Mouse (Mus musculus): Measurements from ENCODE around the gene Peg10. TPM values are rescaled to one million over a fixed set of nuclear protein-coding genes. Genes with fewer than 3 reads are reported as not detected.

Gene Peg10
- not detected for polyA plus RNA-seq (2017; shearing (Covaris generic))

DNA sequence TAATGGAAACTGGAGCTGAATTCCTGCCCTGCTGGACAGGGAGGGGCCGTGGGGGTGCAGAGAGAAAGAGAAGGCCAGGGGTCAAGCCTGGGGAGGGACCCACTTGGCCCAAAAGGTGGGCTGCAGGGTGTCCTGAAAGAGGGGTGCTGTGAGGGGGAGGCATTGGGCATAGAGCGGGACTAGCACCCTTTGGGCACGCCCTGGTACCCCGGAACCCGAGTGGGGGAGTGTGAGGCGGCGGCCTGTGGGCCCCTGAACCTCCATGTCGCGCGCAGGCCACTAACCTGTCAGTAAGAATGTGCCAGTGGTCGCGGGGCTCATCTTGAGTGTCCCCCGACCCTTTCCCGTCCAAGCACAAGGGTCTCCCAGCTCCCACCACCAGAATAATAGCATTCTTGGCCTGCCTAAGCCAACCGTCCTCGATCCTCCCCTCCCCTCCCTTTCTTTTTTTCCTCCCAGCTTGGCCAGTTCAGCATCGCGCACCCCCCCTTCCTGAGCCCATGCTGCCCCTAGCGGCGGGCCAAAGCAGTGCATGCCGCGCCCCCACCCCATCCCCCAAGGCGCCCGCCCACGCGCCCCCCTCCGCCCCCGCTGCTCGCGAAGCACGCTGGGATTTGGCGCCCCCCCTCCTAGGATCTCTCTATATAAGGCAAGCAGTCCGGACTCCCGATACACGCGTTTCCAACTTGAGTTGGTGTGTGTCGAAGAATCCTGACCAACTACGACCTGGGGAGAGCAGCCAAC, at the start of gene Peg10, which contains the start of gene Sgce:
Peg10 (plus strand) TSS at position 611 of the 744 bp plus-strand sequence.
Sgce (minus strand) TSS at position 512 of the 744 bp plus-strand sequence.

Other genes with a start within 250 kb of the Peg10 start
- not detected for gene Col1a2, start 242.5 kb upstream of the Peg10 start, polyA plus RNA-seq (2017; shearing (Covaris generic))
- gene Casd1, start 146.5 kb upstream of the Peg10 start, polyA plus RNA-seq (2017; shearing (Covaris generic)) = 22.4 TPM
- gene Sgce, start 99 bp upstream of the Peg10 start, polyA plus RNA-seq (2017; shearing (Covaris generic)) = not detected
- 0.09 TPM for gene Ppp1r9a, start 155.6 kb downstream of the Peg10 start, polyA plus RNA-seq (2017; shearing (Covaris generic))